Mouse (Mus musculus) skeletal muscle tissue, adult 2 months (tissue): ENCODE measurements around the gene Bloc1s6.

Experiments used
- DNase-seq: peaks from one replicate; pipeline ENCODE4 v3.0.0-alpha.2; 2012; ENCODE audit warnings: low read depth, low spot score

Bloc1s6 gene

GRCm38 (mm10) chr2:122737894-122738830, at the start of gene Bloc1s6:
Gene Bloc1s6, plus strand, starts transcription at chr2:122738503.
- DNase-seq, result peak; percentile 89

GRCm38 (mm10) chr2:122697526-122697925, 40.8 kb upstream of the Bloc1s6 start:
- no peak for DNase-seq

GRCm38 (mm10) chr2:122701012-122701411, 37.3 kb upstream of the Bloc1s6 start:
- DNase-seq, result no peak

GRCm38 (mm10) chr2:122701871-122702180, 36.5 kb upstream of the Bloc1s6 start:
- no peak for DNase-seq

GRCm38 (mm10) chr2:122702181-122703036, 35.9 kb upstream of the Bloc1s6 start, which contains the start of gene Slc30a4:
Gene Slc30a4, minus strand, starts transcription at chr2:122702663.
- peak; percentile 53 for DNase-seq

- DNase-seq, result no peak
These were observed 33.7 kb upstream of the Bloc1s6 start for GRCm38 (mm10) chr2:122704572-122704971.

- DNase-seq, result no peak
These were observed 30.2 kb upstream of the Bloc1s6 start for GRCm38 (mm10) chr2:122708080-122708479.

- DNase-seq, result no peak
These were observed 29.1 kb upstream of the Bloc1s6 start for GRCm38 (mm10) chr2:122709156-122709555.

- no peak for DNase-seq
These were observed 26.4 kb upstream of the Bloc1s6 start for GRCm38 (mm10) chr2:122711911-122712310.

- no peak for DNase-seq
These were observed 25.5 kb upstream of the Bloc1s6 start for GRCm38 (mm10) chr2:122712848-122713247.

GRCm38 (mm10) chr2:122715148-122715692, 23.1 kb upstream of the Bloc1s6 start:
- DNase-seq, result no peak

- DNase-seq, result no peak
These were observed 21.9 kb upstream of the Bloc1s6 start for GRCm38 (mm10) chr2:122716301-122716842.

GRCm38 (mm10) chr2:122719232-122719631, 19.1 kb upstream of the Bloc1s6 start:
- no peak for DNase-seq

GRCm38 (mm10) chr2:122720564-122720963, 17.7 kb upstream of the Bloc1s6 start:
- DNase-seq, result no peak

GRCm38 (mm10) chr2:122725604-122726003, 12.7 kb upstream of the Bloc1s6 start:
- DNase-seq, result peak; percentile 14

GRCm38 (mm10) chr2:122731456-122731855, 6.8 kb upstream of the Bloc1s6 start:
- no peak for DNase-seq

- no peak for DNase-seq
These were observed 720 bp downstream of the Bloc1s6 start for GRCm38 (mm10) chr2:122739023-122739422.

- DNase-seq, result no peak
These were observed 8.2 kb downstream of the Bloc1s6 start for GRCm38 (mm10) chr2:122746461-122746860.

GRCm38 (mm10) chr2:122753739-122754343, 15.5 kb downstream of the Bloc1s6 start:
- DNase-seq, result peak; percentile 41

GRCm38 (mm10) chr2:122759791-122760190, 21.5 kb downstream of the Bloc1s6 start:
- no peak for DNase-seq

- DNase-seq, result no peak
These were observed 24.7 kb downstream of the Bloc1s6 start for GRCm38 (mm10) chr2:122762991-122763390.
